Mouse (Mus musculus) MEL (cell line): ENCODE data around the gene Gm11084. TPM values are rescaled to one million over a fixed set of nuclear protein-coding genes. Genes with fewer than 3 reads are reported as not detected.

Experiments
- DNase-seq: peaks from one replicate; pipeline ENCODE4 v3.0.0; 2011; ENCODE audit warnings: low read depth, low spot score
- H3K27ac ChIP-seq: 2 replicates; pipeline ENCODE4 v1.5.1; 2012; ENCODE audit warnings: low read depth, mild to moderate bottlenecking, control low read depth, low read length, moderate library complexity; ENCODE audit not compliant: control insufficient read depth
- H3K27me3 ChIP-seq, 2 experiments: fragments of 150-350 bp in 1 of 2; sonication (generic) in 1 of 2; 2 replicates each; pipeline ENCODE4 v1.6.1; 2012; ENCODE audit warnings: low read length in 2 of 2, mild to moderate bottlenecking in 2 of 2, improper control_type of control experiment in 1 of 2, moderate library complexity in 1 of 2; ENCODE audit not compliant: insufficient read depth in 2 of 2, control insufficient read depth in 1 of 2
- H3K36me3 ChIP-seq, 2 experiments: 2 replicates each; pipeline ENCODE4 v1.6.1; 2012 to 2014; ENCODE audit warnings: low read length in 2 of 2, improper control_type of control experiment in 1 of 2, inconsistent platforms in 1 of 2, mild to moderate bottlenecking in 1 of 2; ENCODE audit not compliant: insufficient read depth in 2 of 2, control insufficient read depth in 1 of 2
- H3K4me1 ChIP-seq, 2 experiments: fragments of 150-350 bp in 1 of 2; sonication (generic) in 1 of 2; 2 replicates each; pipeline ENCODE4 v1.6.1; 2012; ENCODE audit warnings: low read length in 2 of 2, improper control_type of control experiment in 1 of 2, mild to moderate bottlenecking in 1 of 2; ENCODE audit not compliant: insufficient read depth in 2 of 2, control insufficient read depth in 1 of 2
- H3K4me3 ChIP-seq, 2 experiments: fragments of 150-350 bp in 1 of 2; sonication (generic) in 1 of 2; 2 replicates each; pipeline ENCODE4 v1.5.1; 2012; ENCODE audit warnings: low read depth in 2 of 2, low read length in 2 of 2, mild to moderate bottlenecking in 2 of 2, moderate library complexity in 2 of 2, control low read depth in 1 of 2, improper control_type of control experiment in 1 of 2; ENCODE audit not compliant: control insufficient read depth in 1 of 2, insufficient read depth in 1 of 2
- H3K79me2 ChIP-seq: 2 replicates; pipeline ENCODE4 v1.6.1; 2012; ENCODE audit warnings: mild to moderate bottlenecking, low read length, moderate library complexity; ENCODE audit not compliant: control insufficient read depth, poor library complexity, insufficient read depth
- H3K9ac ChIP-seq: 2 replicates; pipeline ENCODE4 v1.6.1; 2012; ENCODE audit warnings: low read depth, mild to moderate bottlenecking, control low read depth, low read length, moderate library complexity; ENCODE audit not compliant: control insufficient read depth, poor library complexity, severe bottlenecking
- H3K9me3 ChIP-seq: fragments of 150-350 bp; sonication (generic); replicated peaks from 2 replicates; pipeline ENCODE4 v1.6.1; 2012; ENCODE audit warnings: mild to moderate bottlenecking, low read length, improper control_type of control experiment, moderate library complexity; ENCODE audit not compliant: insufficient read depth
- BHLHE40 ChIP-seq: IDR thresholded peaks from 2 replicates; pipeline ENCODE4 v1.6.1; 2012; ENCODE audit warnings: low read depth, mild to moderate bottlenecking, inconsistent platforms, low read length, improper control_type of control experiment, borderline replicate concordance
- CHD1 ChIP-seq: IDR thresholded peaks from 2 replicates; pipeline ENCODE4 v1.6.1; 2012; ENCODE audit warnings: low read depth, mild to moderate bottlenecking, inconsistent platforms, low read length, improper control_type of control experiment
- E2F4 ChIP-seq: IDR thresholded peaks from 2 replicates; pipeline ENCODE4 v1.6.1; 2011; ENCODE audit warnings: low read depth, low read length, improper control_type of control experiment, borderline replicate concordance
- EP300 ChIP-seq, 2 experiments: IDR thresholded peaks; 2 replicates each; pipeline ENCODE4 v1.6.1; 2011; ENCODE audit warnings: improper control_type of control experiment in 2 of 2, low read length in 2 of 2, low read depth in 1 of 2, mild to moderate bottlenecking in 1 of 2
- ETS1 ChIP-seq: IDR thresholded peaks from 2 replicates; pipeline ENCODE4 v1.6.1; 2012; ENCODE audit warnings: low read depth, mild to moderate bottlenecking, inconsistent platforms, low read length, improper control_type of control experiment, moderate library complexity
- GABPA ChIP-seq: IDR thresholded peaks from 2 replicates; pipeline ENCODE4 v1.6.1; 2012; ENCODE audit warnings: low read depth, mild to moderate bottlenecking, inconsistent platforms, low read length, improper control_type of control experiment, moderate library complexity
- GATA1 ChIP-seq: IDR thresholded peaks from 2 replicates; pipeline ENCODE4 v1.6.1; 2011; ENCODE audit warnings: low read depth, low read length, improper control_type of control experiment
- HCFC1 ChIP-seq: IDR thresholded peaks from 2 replicates; pipeline ENCODE4 v1.6.1; 2012; ENCODE audit warnings: low read depth, mild to moderate bottlenecking, inconsistent platforms, low read length, improper control_type of control experiment, moderate library complexity
- MAFK ChIP-seq: IDR thresholded peaks from 2 replicates; pipeline ENCODE4 v1.6.1; 2011; ENCODE audit warnings: low read depth, mild to moderate bottlenecking, low read length, improper control_type of control experiment, borderline replicate concordance
- MAX ChIP-seq: IDR thresholded peaks from 2 replicates; pipeline ENCODE4 v1.6.1; 2011; ENCODE audit warnings: low read length, improper control_type of control experiment
- MAZ ChIP-seq: IDR thresholded peaks from 2 replicates; pipeline ENCODE4 v1.6.1; 2012; ENCODE audit warnings: low read depth, mild to moderate bottlenecking, inconsistent platforms, low read length, improper control_type of control experiment
- MXI1 ChIP-seq: IDR thresholded peaks from 2 replicates; pipeline ENCODE4 v1.6.1; 2011; ENCODE audit warnings: mild to moderate bottlenecking, low read depth, low read length, improper control_type of control experiment
- MYC ChIP-seq: IDR thresholded peaks from 2 replicates; pipeline ENCODE4 v1.6.1; 2011; ENCODE audit warnings: low read depth, mild to moderate bottlenecking, low read length, improper control_type of control experiment, moderate library complexity
- NRF1 ChIP-seq: IDR thresholded peaks from 2 replicates; pipeline ENCODE4 v1.6.1; 2014; ENCODE audit warnings: low read depth, mild to moderate bottlenecking, inconsistent platforms, low read length, improper control_type of control experiment, moderate library complexity; ENCODE audit not compliant: poor library complexity, insufficient read depth, severe bottlenecking
- POLR2A ChIP-seq, 2 experiments: IDR thresholded peaks; 2 replicates each; pipeline ENCODE4 v1.6.1; 2011 to 2012; ENCODE audit warnings: low read length in 2 of 2, mild to moderate bottlenecking in 2 of 2, control low read depth in 1 of 2, improper control_type of control experiment in 1 of 2, low read depth in 1 of 2, moderate library complexity in 1 of 2; ENCODE audit not compliant: control insufficient read depth in 1 of 2, insufficient read depth in 1 of 2, poor library complexity in 1 of 2
- POLR2AphosphoS5 ChIP-seq: IDR thresholded peaks from 2 replicates; pipeline ENCODE4 v1.6.1; 2012; ENCODE audit warnings: low read depth, borderline replicate concordance, mild to moderate bottlenecking, inconsistent platforms, low read length, moderate library complexity, mixed read lengths
- RCOR1 ChIP-seq: IDR thresholded peaks from 2 replicates; pipeline ENCODE4 v1.6.1; 2012; ENCODE audit warnings: low read depth, mild to moderate bottlenecking, inconsistent platforms, low read length, improper control_type of control experiment
- SIN3A ChIP-seq: IDR thresholded peaks from 2 replicates; pipeline ENCODE4 v1.6.1; 2012; ENCODE audit warnings: low read length, improper control_type of control experiment, inconsistent platforms
- SMC3 ChIP-seq: IDR thresholded peaks from 2 replicates; pipeline ENCODE4 v1.6.1; 2011; ENCODE audit warnings: low read depth, low read length, improper control_type of control experiment
- TAL1 ChIP-seq: IDR thresholded peaks from 2 replicates; pipeline ENCODE4 v1.6.1; 2012; ENCODE audit warnings: mild to moderate bottlenecking, inconsistent platforms, low read length, moderate library complexity, mixed read lengths
- TCF12 ChIP-seq: IDR thresholded peaks from 2 replicates; pipeline ENCODE4 v1.6.1; 2014; ENCODE audit warnings: low read depth, mild to moderate bottlenecking, inconsistent platforms, low read length, improper control_type of control experiment, moderate library complexity
- UBTF ChIP-seq: IDR thresholded peaks from 2 replicates; pipeline ENCODE4 v1.6.1; 2012; ENCODE audit warnings: low read depth, mild to moderate bottlenecking, inconsistent platforms, low read length, improper control_type of control experiment, moderate library complexity, borderline replicate concordance; ENCODE audit not compliant: insufficient read depth
- USF1 ChIP-seq: IDR thresholded peaks from 2 replicates; pipeline ENCODE4 v1.6.1; 2014; ENCODE audit warnings: low read depth, mild to moderate bottlenecking, inconsistent platforms, low read length, improper control_type of control experiment, moderate library complexity
- USF2 ChIP-seq, 2 experiments: IDR thresholded peaks; 2 replicates each; pipeline ENCODE4 v1.6.1; 2011 to 2012; ENCODE audit warnings: improper control_type of control experiment in 2 of 2, low read length in 2 of 2, borderline replicate concordance in 1 of 2, inconsistent platforms in 1 of 2, low read depth in 1 of 2, mild to moderate bottlenecking in 1 of 2; ENCODE audit not compliant: insufficient read depth in 1 of 2
- ZC3H11A ChIP-seq: IDR thresholded peaks from 2 replicates; pipeline ENCODE4 v1.6.1; 2012; ENCODE audit warnings: low read depth, mild to moderate bottlenecking, inconsistent platforms, low read length, improper control_type of control experiment
- ZKSCAN1 ChIP-seq: IDR thresholded peaks from 2 replicates; pipeline ENCODE4 v1.6.1; 2012; ENCODE audit warnings: low read depth, mild to moderate bottlenecking, inconsistent platforms, low read length, improper control_type of control experiment, moderate library complexity
- ZMIZ1 ChIP-seq: IDR thresholded peaks from 2 replicates; pipeline ENCODE4 v1.6.1; 2012; ENCODE audit warnings: low read depth, mild to moderate bottlenecking, inconsistent platforms, low read length, improper control_type of control experiment, moderate library complexity
- polyA plus RNA-seq, 2 experiments: library from polyadenylated mRNA; stranded (reverse) in 1 of 2; unstranded in 1 of 2; fragments of >175 nt in 1 of 2; fragments of >200 nt in 1 of 2; gene quantifications; 2 replicates each; pipeline versions ENCODE4 v1.2.1 to v1.2.4; 2012; ENCODE audit warnings: low replicate concordance in 2 of 2, low read depth in 1 of 2; ENCODE audit not compliant: insufficient read length in 2 of 2, insufficient read depth in 1 of 2, missing spikeins in 1 of 2
- total RNA-seq: library from RNA; depleted of rRNA; stranded (reverse); fragments of 300-350 nt; gene quantifications from 2 replicates; pipeline ENCODE4 v1.2.3, GENCODE M21; 2012

The Gm11084 gene
- total and polyA plus RNA-seq, 3 experiments: not detected

GRCm38 (mm10) chr2:73021046-73021445 is 34.5 kb upstream of the Gm11084 start:
- Histone ChIP-seq H3K4me3 (peak overlapping the region in 1 of 2 experiments; percentile 32; a peak in 1 of 4 replicates), H3K4me1 (peaks cover 19 to 28% of the 10 kb centered on the region in 2 experiments), H3K27ac (peak overlapping the region; percentile 15; the same call in 1 of the 2 replicates), H3K36me3 (peaks cover 0 to 29% of the 10 kb centered on the region in 2 experiments; a peak in 2 of 4 replicates), H3K9me3 (no peaks in the 10 kb centered on the region), H3K79me2 (no peaks in the 10 kb centered on the region), H3K9ac (no peak overlapping the region), H3K27me3 (no peaks in the 10 kb centered on the region)
- peak; percentile 89 for DNase-seq
- TF ChIP-seq MAFK: no peak
- TF ChIP-seq ZC3H11A: 0 out of 2 replicates have a peak, but pooled peaks have one; percentile 16
- no peak for TF ChIP-seq USF1
- no peak for TF ChIP-seq MXI1
- TF ChIP-seq RCOR1: peak; percentile 36
- TF ChIP-seq ETS1: peak; percentile 46; the same call in 1 of the 2 replicates
- TF ChIP-seq SMC3: no peak
- TF ChIP-seq ZMIZ1: no peak
- TF ChIP-seq SIN3A: 0 out of 2 replicates have a peak, but pooled peaks have one; percentile 44
- peak; percentile 21; the same call in 1 of the 2 replicates for TF ChIP-seq TAL1
- TF ChIP-seq MAZ: no peak
- peak; percentile 26; the same call in 1 of the 2 replicates for TF ChIP-seq TCF12
- peak; percentile 58 to 68 for TF ChIP-seq EP300 (IDR thresholded peaks at IDR 0.05; ENCODE audit: low read depth in 1 of 2, low read length in 2 of 2)
- TF ChIP-seq POLR2AphosphoS5: no peak
- no peak for TF ChIP-seq NRF1
- TF ChIP-seq GATA1: peak; percentile 75
- no peak for TF ChIP-seq E2F4
- TF ChIP-seq HCFC1: peak; percentile 49; the same call in 1 of the 2 replicates
- TF ChIP-seq GABPA: no peak
- peak; percentile 32; the same call in 1 of the 2 replicates for TF ChIP-seq MYC
- no peak for TF ChIP-seq UBTF
- no peak for TF ChIP-seq ZKSCAN1
- TF ChIP-seq CHD1: no peak
- TF ChIP-seq MAX: no peak; the same call in 1 of the 2 replicates
- TF ChIP-seq POLR2A (IDR thresholded peaks at IDR 0.05; ENCODE audit: control insufficient read depth in 1 of 2, insufficient read depth in 1 of 2, low read depth in 1 of 2, low read length in 2 of 2, poor library complexity in 1 of 2): no peak
- TF ChIP-seq BHLHE40: no peak
- no peak for TF ChIP-seq USF2 (IDR thresholded peaks at IDR 0.05; ENCODE audit: borderline replicate concordance in 1 of 2, insufficient read depth in 1 of 2, low read depth in 1 of 2, low read length in 2 of 2)
